Mouse (Mus musculus) megakaryocyte, embryonic 14.5 days (primary cell): ENCODE data around the gene Crybg1. TPM values are rescaled to one million over a fixed set of nuclear protein-coding genes. Genes with fewer than 3 reads are reported as not detected.

Source experiments
- H3K27me3 ChIP-seq: replicated peaks from 2 replicates; pipeline ENCODE3; 2012; ENCODE audit warnings: inconsistent platforms
- H3K36me3 ChIP-seq: replicated peaks from 2 replicates; pipeline ENCODE3; 2012; ENCODE audit warnings: low read length, inconsistent platforms, mixed read lengths
- H3K4me1 ChIP-seq: 2 replicates; pipeline ENCODE4 v1.6.1; 2012; ENCODE audit warnings: inconsistent platforms
- H3K4me3 ChIP-seq: replicated peaks from 2 replicates; pipeline ENCODE3; 2012; ENCODE audit warnings: moderate library complexity, mild to moderate bottlenecking, inconsistent platforms
- H3K9me3 ChIP-seq: 2 replicates; pipeline ENCODE4 v1.6.1; 2012; ENCODE audit warnings: inconsistent platforms
- FLI1 ChIP-seq: IDR thresholded peaks from 2 replicates; pipeline ENCODE4 v1.6.1; 2012; ENCODE audit warnings: low read length, inconsistent platforms, mixed read lengths
- GATA1 ChIP-seq: IDR thresholded peaks from 3 replicates; pipeline ENCODE4 v1.6.1; 2012; ENCODE audit warnings: mixed read lengths, low read length, inconsistent platforms, borderline replicate concordance
- polyA plus RNA-seq: library from polyadenylated mRNA; stranded (reverse); fragments of >175 nt; gene quantifications from 2 replicates; pipeline ENCODE4 v1.2.3, GENCODE M21; 2012; ENCODE audit warnings: low replicate concordance; ENCODE audit not compliant: insufficient read depth

Gene Crybg1
- polyA plus RNA-seq, 1 experiment: 0.25 TPM

GRCm38 (mm10) chr10:44150501-44150900 is 1.8 kb upstream of the Crybg1 start:
- H3K4me1 ChIP-seq: peaks cover 12% of the 10 kb centered on the region
- H3K4me3 ChIP-seq: no peak overlapping the region
- no peaks in the 10 kb centered on the region for H3K36me3 ChIP-seq
- H3K9me3 ChIP-seq: no peaks in the 10 kb centered on the region
- TF ChIP-seq GATA1 (no peak), FLI1 (no peak)
- peaks cover 32% of the 10 kb centered on the region for H3K27me3 ChIP-seq

- Histone ChIP-seq H3K9me3 (no peaks in the 10 kb centered on the region), H3K4me3 (no peak overlapping the region), H3K27me3 (peaks cover 14% of the 10 kb centered on the region), H3K4me1 (peaks cover under 1% of the 10 kb centered on the region; the same call in 1 of the 2 replicates), H3K36me3 (no peaks in the 10 kb centered on the region)
- TF ChIP-seq GATA1 (no peak), FLI1 (no peak)
These were observed 5.3 kb downstream of the Crybg1 start for GRCm38 (mm10) chr10:44143401-44143800.

GRCm38 (mm10) chr10:44138137-44138855 is 10.4 kb downstream of the Crybg1 start:
- Histone ChIP-seq H3K4me1 (no peaks in the 10 kb centered on the region), H3K4me3 (no peak overlapping the region), H3K9me3 (peaks cover 15% of the 10 kb centered on the region), H3K27me3 (no peaks in the 10 kb centered on the region), H3K36me3 (no peaks in the 10 kb centered on the region)
- no peak for TF ChIP-seq GATA1
- TF ChIP-seq FLI1: no peak

DNA sequence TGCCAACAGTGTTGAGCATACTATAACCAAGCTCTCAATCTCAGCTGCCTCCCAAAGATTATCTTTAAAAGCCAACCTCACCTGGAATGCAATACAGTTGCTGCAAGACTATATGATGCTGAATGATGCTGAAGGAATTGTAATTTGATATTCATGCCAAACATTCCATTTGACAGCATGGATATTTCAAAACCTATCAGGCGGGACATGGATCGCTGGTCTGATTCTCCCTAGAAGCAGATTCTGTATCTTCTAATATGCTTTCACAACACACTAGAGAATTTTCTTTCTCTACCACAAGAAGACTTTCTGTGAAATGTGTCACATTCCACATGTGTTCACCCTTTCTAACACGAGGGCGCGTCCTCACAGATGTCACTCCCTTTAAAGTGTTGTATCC is 22.6 kb downstream of the Crybg1 start:
- Histone ChIP-seq H3K36me3 (no peaks in the 10 kb centered on the region), H3K27me3 (peaks cover 4% of the 10 kb centered on the region), H3K4me1 (no peaks in the 10 kb centered on the region), H3K9me3 (peaks cover 3% of the 10 kb centered on the region), H3K4me3 (no peak overlapping the region)
- TF ChIP-seq FLI1: no peak
- no peak for TF ChIP-seq GATA1

GRCm38 (mm10) chr10:44124400-44124933 is 24.2 kb downstream of the Crybg1 start:
- TF ChIP-seq GATA1: no peak
- no peak for TF ChIP-seq FLI1
- Histone ChIP-seq H3K9me3 (peaks cover 3% of the 10 kb centered on the region; the same call in 1 of the 2 replicates), H3K36me3 (no peaks in the 10 kb centered on the region), H3K4me3 (no peak overlapping the region), H3K27me3 (peaks cover 4% of the 10 kb centered on the region), H3K4me1 (no peaks in the 10 kb centered on the region)

DNA sequence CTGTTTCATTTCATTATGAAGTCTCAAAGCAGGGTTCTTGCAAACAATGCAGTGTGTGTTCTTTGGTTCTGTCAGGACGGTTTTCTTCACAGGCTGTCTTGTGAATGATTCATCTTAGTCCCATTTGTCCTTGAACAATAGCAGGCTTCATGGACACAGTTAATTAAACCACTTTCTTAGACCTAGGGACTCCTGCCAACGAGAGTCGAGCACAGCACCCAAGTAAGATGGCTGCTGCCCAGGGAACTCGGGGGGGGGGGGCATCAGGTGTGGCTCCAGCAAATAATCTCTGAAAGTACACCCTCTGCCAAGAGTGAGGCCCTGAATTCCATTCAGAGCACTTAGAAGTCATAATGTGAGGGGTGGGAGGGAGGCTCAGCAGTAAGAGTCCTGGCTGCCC is 30.0 kb downstream of the Crybg1 start:
- Histone ChIP-seq H3K9me3 (peaks cover 3% of the 10 kb centered on the region; the same call in 1 of the 2 replicates), H3K27me3 (peaks cover 4% of the 10 kb centered on the region), H3K4me3 (no peak overlapping the region), H3K4me1 (no peaks in the 10 kb centered on the region), H3K36me3 (no peaks in the 10 kb centered on the region)
- TF ChIP-seq FLI1 (no peak), GATA1 (no peak)

GRCm38 (mm10) chr10:44116796-44117195 is 31.9 kb downstream of the Crybg1 start:
- no peak overlapping the region for H3K4me3 ChIP-seq
- TF ChIP-seq FLI1 (no peak), GATA1 (no peak)
- no peaks in the 10 kb centered on the region for H3K4me1 ChIP-seq
- no peaks in the 10 kb centered on the region for H3K9me3 ChIP-seq
- no peaks in the 10 kb centered on the region for H3K36me3 ChIP-seq
- H3K27me3 ChIP-seq: peaks cover 6% of the 10 kb centered on the region

DNA sequence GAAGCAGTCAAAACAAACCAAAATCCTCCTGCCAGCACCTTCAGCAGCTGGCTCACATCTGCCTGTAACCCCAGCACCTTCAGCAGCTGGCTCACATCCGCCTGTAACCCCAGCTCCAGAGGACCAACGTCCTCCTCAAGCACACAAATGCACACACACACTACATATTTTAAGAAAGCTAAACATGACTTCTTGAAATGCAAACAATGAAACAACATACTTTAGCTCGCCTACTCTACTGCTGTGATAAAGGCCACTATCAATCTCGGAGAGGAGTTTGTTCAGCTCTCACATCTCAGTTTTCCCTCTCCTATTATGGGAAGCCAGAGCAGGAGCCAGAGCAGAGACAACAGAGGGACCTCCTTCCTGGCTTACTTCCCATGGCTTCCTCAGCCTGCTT is 34.0 kb downstream of the Crybg1 start:
- no peaks in the 10 kb centered on the region for H3K9me3 ChIP-seq
- H3K27me3 ChIP-seq: peaks cover 6% of the 10 kb centered on the region
- TF ChIP-seq GATA1: no peak
- no peak for TF ChIP-seq FLI1
- no peaks in the 10 kb centered on the region for H3K4me1 ChIP-seq
- no peak overlapping the region for H3K4me3 ChIP-seq
- H3K36me3 ChIP-seq: no peaks in the 10 kb centered on the region

GRCm38 (mm10) chr10:44112005-44112675 is 36.5 kb downstream of the Crybg1 start:
- H3K27me3 ChIP-seq: peaks cover 4% of the 10 kb centered on the region
- no peaks in the 10 kb centered on the region for H3K36me3 ChIP-seq
- H3K4me3 ChIP-seq: no peak overlapping the region
- H3K9me3 ChIP-seq: peaks cover 13% of the 10 kb centered on the region; the same call in 1 of the 2 replicates
- TF ChIP-seq FLI1 (no peak), GATA1 (no peak)
- no peaks in the 10 kb centered on the region for H3K4me1 ChIP-seq

GRCm38 (mm10) chr10:44111168-44111567 is 37.5 kb downstream of the Crybg1 start:
- no peaks in the 10 kb centered on the region for H3K36me3 ChIP-seq
- peaks cover 4% of the 10 kb centered on the region for H3K27me3 ChIP-seq
- peaks cover 13% of the 10 kb centered on the region; the same call in 1 of the 2 replicates for H3K9me3 ChIP-seq
- no peaks in the 10 kb centered on the region for H3K4me1 ChIP-seq
- no peak overlapping the region for H3K4me3 ChIP-seq
- no peak for TF ChIP-seq GATA1
- no peak for TF ChIP-seq FLI1
